Mouse (Mus musculus) embryo, embryonic 10 days (tissue): ENCODE measurements around the gene Ajm1.

Source experiments
- DNase-seq: peaks from one replicate; pipeline ENCODE4 v3.0.0-alpha.2; 2015; ENCODE audit warnings: low spot score

Ajm1 gene

DNA sequence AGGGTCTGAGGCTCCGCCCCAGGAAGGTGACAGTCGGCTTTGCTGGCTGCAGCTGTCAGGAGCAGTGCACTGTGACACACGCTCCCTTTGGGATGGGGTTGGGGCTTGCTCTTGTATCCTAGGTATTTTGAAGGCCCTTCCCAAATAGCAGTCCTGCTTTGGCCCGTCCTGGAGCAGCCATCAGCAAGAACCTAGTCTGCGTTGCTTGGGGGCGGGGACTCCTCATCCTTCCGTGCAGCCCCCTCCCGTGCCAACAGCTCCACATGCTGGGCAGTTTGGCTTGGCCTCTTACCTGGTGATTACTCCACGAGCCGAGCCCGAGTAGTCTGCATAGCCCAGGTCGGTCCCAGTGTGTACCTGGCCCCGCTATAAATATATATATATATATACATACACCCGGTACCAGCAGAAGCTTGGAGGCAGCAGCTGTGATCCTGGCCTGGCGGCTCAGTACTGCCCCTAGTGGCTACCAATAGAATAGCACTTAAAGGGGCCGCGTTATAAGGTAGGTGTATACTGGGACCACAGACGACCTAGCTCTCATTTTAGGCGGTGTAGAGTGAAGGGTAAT, at the start of gene Ajm1:
Gene Ajm1, minus strand, starts transcription at position 464 of the 571 bp plus-strand sequence.
- peak; percentile 80 for DNase-seq

DNA sequence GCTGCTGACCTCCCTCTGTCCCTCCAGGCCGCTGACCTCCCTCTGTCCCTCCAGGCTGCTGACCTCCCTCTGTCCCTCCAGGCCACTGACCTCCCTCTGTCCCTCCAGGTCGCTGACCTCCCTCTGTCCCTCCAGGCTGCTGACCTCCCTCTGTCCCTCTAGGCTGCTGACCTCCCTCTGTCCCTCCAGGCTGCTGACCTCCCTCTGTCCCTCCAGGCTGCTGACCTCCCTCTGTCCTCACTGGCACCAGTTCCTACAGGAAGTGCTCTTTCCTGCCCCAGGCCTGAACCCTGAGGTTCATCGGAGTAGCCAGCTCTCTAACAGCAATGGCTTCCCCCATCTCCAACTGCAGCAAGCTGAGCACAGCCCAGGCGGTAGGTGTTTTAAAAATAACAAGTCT, 47.2 kb upstream of the Ajm1 start:
- peak; percentile 47 for DNase-seq

DNA sequence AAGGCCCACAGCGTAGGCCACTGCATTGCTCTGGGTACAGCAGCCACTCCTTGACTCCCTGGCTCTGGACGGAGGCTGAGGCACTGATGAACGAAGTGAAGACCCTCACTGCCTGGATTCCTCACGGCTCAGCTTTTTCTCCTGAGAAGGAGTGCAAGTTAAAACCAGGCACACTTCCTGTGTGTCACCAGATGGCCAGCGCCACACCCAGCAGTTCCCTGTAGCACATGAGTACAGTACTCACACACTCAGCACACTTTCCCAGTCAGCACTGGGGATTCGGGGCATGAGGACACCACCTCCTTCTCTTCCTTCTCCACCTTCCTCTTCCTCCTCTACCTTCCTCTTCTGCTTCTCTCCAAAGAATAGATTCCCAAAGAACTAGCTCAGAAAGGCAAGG, 46.3 kb upstream of the Ajm1 start, which contains the start of gene Fcna:
Gene Fcna, minus strand, starts transcription at position 220 of the 400 bp plus-strand sequence.
- DNase-seq, result no peak

DNA sequence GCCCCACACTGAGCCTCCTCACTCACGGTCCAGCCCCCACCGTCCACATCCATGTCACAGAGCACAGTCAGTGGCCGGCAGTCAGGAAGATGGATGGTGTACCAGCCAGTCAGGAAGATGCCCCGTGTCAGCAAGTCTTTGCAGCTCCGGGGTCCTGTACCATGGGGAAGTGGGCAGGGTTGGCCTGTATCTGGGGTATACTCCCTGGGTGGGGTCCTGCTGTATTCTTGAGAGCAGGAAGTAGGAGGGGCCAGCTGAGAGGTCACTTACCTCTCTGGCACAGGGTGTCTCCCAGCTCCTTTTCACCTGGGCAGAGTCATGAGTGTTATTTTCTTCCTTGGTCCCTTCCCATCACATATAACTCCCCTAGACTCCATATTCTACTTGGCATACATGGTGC, 44.4 kb upstream of the Ajm1 start:
- DNase-seq, result no peak

DNA sequence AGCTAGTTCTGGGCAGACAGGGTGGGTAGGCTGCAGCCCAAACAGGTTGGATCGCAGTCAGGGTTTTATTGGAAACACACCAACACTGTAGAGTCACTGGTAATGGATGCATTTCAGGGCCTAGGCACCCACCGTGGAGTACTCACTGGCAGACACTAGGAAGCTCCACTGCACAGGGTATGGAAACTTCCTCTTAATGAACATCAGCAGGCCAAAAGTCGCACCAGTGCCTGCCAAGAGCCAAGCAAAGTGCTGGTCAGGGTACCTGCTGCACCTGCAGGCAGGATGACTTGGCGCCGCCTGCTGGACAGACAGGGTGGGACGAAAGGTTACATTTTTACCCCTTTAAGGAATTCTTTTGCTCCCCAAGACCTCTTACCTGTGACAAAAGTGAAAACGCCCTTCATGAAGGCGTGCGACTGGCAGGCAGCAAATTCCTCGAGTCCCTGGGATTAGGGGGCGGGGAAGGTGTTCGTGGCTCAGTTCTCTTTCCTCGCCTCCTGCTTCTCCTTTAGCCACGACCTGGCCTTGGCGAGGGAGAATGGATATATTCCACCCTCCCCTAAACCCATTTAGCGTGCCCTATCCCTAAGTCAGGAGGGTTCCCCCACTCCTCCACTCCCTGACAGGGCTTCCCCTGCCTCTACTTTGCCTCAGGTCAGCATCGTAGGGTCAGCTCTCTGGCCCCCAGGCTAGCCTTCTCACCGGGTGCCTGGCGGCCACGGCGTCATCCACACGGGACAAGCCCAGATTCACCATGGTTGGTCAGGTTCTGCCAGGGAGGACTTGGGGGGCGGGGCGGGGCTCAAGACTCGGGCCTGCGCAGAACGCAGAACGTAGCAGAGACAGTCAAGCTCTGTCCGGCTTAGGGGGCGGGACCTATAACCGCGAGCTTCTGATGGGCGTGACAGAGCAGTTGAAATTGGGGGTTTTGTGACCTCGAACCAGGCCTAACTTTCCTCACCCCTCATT, 40.0 kb upstream of the Ajm1 start, which contains the start of gene Tmem141:
Gene Tmem141, minus strand, starts transcription at position 777 of the 972 bp plus-strand sequence.
- peak; percentile 88 for DNase-seq

DNA sequence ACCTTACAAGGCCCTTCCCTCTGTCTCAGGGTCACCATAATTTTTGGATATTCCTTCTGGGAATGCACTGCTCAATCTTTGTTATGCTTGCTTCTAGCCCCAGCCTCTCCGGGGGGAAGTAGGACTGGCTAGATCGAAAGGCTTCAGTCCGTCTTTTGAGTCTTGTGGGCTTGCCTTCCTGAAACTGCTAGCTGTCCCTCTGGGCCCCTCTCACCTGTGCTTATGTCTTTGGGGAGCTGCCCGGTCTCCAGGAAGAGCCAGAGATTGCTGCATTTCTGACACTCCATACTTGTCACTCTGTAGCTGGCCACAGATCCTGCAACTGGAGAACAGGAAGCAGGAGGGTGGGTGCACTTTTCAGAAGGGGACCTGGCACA, 39.3 kb upstream of the Ajm1 start:
- DNase-seq, result no peak

DNA sequence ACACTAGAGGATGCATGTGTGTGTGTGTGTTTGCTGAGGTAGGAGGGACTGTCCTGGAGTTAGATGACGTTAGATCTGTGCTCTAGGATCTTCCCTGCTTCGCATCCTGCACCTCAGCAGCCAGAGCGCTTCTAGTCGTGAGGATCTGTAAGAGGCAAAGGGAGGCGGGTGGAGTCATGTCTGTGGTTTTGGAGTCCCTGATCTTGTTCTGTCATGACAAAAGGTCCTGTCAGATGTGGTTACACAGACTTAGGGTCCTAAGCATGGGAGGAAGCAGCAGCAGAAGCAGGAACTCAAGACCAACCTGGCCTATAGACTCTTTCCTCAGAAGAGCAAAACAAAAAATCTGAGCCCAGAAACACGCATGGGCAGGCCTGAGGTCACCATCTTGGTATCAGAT, 38.8 kb upstream of the Ajm1 start:
- no peak for DNase-seq

DNA sequence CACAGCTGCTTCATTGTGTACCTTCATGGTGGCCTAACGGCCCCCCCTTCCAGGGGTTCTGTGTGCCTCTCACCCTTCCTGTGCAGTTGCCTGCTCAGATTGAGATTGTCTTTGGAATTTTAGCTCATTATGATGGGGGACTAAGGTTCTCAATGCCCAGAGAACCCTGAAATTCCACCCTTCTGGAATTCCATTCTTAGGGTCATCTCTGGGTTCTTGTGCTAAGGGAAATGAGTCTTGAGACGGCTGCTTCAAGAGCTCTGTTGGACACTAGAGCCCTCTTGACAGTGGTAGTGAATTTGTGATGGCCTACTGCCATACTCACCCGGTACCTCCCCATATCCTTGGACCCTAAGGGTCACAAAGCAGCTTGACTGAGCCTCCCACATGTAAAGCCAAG, 36.0 kb upstream of the Ajm1 start, which contains the start of gene Ccdc183:
Gene Ccdc183, minus strand, starts transcription at position 101 of the 400 bp plus-strand sequence.
- no peak for DNase-seq

DNA sequence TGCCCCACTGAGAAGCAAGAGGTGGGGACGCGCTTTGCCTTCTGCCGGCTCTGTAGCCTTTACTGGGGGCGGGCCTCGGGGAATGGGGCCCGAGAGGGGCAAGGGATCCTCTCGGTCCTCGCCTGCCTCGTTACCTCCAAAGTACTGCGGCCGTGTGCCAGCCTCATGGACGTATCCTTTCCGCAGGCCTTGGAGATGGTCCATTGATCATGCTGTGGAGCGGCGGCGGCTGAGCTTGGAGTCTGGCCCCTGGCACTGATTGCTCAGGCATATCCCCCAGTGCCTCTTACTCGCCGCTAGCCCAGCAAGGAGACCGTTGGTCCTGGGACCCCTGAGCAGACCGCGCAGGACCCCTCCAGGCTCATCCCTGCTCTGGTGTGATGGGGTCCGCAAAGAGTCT, 34.8 kb upstream of the Ajm1 start:
- no peak for DNase-seq

DNA sequence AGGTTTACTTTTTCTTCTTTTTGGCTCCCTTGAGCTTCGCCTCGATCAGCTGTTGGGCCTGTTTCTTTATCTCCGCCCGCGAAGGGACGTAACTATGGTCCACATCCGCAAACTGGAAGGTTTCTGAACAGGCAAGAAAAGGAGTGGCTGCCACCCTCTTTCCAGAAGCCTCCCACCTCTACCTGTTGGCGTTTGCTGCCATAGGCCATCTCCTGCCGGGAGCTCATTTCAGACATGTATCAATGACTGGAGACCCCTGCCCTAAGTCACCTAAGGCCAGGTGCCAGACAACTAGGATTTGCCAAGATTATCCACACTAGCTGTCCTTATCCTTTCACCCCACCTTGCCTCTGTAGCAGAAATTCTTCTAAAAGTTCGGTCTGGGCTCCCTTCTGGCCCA, 27.1 kb upstream of the Ajm1 start:
- DNase-seq, result no peak

DNA sequence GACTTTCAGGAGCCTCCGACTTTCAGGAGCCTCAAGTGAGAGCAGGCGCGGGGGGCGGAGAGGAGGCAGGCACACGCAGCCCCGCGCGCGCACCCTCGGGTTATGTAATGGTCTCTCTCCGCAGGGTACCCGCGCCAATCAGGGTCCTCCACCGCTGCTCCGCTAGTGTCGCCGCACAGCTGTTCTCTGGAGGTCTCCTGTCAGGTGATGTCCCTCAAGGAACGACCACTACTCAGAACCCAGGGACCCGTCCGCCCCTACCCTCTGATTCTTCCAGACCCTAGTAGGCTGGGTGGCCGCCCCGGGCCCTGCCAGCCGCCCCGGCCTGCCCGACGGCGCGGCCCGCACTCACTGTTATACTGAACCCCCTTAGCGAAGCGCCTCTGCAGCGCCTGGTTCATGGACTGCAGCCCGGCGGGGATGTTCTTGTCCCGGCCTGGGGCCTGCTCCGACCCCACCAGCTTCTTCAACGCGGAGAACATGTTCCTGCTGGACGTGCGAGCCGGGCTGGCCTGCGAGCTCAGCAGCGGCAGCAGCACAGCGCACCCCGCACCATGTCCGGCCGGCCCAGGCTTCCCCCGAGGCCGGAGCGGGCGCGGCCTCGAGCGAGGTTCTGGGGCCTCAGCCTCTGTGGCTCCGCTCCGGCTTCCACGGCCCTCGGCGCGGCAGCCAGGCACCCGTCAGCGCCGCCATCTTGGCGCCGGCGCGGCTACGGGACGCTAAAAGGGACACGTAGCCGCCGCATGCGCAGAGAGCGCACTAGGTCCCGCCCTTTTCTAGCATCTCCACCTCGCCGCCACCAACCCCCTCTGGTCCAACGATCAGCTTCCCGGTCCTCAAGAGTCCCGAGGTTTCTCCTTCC, 26.4 kb upstream of the Ajm1 start, which contains the start of gene Rabl6:
Gene Rabl6, minus strand, starts transcription at position 761 of the 862 bp plus-strand sequence.
- peak; percentile 96 for DNase-seq

DNA sequence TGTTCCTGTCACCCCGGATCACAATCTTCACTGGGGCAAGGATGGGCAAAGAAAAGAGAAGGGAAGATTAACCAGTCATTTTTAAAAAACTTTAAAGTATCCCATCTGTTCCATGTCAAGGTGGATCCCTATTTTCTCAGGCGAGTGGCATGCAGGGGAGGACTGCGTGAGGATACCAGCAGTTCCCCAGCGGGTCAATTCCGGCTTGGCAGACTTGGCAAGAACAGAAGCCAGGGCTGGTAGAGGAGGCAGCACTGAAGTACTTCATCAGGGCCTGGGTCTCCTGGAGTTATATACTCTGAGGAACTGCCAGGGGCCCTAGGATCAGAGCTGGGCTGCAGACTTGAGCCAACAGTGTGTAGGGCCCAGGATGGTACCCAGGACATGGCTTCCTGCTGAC, 21.0 kb upstream of the Ajm1 start:
- no peak for DNase-seq

DNA sequence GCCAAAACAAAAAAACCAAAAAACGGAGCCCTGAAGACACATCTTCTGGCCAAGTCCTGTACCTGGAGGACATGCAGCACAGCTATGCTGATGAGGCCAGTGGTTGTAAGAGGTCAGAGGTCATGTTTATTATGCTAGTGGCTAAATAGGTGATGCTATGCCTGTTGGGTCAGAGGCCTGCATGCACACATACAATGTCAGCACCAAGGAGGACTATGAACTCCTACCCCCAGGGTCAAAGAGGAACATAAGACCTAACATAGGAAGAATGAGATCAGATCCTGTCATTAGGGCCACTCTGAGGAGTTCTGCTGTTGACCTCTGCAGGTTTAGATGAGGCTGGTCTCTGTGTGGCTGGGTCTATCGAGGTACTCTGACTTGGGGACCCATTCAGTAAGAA, 18.5 kb upstream of the Ajm1 start:
- no peak for DNase-seq

DNA sequence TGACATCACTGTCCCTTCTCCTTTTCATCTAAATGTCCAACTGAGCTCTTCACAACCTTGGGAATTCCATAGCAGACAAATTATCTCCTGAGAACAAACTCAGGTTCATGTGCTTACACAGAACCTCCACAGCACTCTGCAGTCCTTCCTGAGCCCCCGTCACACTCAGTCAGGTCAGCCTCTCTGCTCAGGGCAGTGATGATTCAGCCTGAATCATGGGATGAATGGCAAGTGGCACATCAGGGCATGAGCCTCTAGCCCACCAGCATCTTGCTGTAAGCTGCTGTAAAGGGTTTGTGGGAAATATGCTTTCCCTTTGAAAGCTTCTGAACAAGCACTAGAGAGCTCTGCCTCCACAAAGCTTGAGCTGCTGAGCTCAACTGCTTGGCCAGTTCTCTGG, 17.2 kb upstream of the Ajm1 start:
- no peak for DNase-seq

DNA sequence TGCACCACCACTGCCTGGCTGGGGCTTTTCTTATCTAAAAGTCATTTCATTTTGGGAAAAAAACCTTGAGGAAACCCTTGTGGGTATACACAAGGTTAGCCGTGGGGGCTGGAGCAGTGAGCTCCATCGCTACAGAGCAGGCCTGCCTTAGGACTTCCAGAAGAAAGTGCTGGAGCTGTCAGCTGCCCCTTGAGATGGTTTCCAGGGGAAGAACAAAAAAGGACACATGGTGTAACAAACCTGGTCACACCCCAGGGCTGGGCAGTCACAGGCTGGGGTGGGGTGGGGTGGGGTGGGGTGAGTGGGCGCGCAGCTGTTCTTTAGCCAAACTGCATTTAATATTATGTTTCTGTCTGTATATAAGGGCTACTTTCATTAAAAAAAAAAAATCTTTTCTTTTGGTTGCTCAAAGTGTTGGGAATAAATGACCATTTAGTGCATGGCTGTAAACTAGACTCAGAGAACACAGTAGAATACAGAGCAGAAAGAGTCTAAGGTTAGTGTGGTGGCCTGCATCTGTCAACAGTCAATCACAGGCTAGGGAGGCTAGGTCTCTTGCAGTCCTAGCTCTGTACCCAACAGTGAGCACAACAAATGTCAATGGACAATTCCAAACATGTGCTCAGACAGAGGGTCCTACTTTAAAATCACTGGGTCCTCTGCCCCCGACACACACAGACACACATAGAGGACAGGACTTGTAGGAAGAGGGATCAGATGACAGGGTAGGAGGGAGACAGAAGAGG, 15.4 kb upstream of the Ajm1 start:
- DNase-seq, result no peak

DNA sequence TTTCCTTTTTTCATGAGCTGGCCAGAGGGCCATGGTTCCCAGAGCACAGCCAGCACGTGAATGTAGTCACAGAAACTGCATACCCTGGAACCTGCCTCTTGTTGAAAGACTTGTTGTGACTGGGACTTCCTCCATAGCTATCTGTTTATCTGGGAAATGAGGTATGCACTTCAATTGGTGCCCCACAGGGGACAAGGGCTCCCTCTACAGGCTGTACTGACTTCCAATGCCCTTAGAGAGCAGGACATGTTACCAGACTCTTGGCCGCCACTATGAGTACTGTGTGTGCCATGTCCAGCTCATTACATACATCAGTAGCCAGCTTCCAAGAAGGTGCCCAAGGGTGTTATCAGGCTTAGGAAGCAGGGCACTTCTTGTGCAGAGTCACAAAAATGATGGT, 10.3 kb upstream of the Ajm1 start:
- DNase-seq, result peak; percentile 22

DNA sequence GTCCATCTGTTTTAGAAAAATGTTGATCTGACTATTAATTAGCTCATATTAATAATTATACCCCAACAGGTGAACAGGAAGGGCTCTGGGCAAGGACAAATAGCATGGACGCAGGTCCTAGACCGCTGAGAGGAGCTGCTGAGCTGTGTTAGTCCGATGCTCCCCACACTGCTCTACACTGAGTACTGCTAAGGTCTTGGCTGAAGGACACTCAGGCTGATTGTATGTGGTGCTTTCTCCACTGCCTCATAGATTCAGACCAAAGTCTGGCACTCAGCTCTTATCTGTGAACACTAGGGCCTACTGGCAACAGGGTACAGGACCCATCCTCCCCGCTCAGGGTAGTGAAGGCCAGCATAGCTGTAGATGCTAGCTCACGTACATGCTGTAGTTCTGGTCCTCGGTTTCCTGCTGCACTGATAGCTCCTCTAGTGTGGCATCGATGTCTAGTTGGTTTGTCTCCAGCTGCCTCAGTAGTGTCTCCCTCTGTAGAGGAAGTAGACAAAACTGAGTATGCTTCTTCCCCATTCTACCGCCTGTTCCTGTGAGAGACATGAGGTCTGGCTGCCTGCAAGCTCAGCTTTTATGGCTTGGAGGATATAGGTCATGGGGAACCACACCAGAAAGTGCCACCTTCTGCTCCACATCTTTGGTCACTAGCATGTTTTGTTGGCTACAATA, 6.8 kb upstream of the Ajm1 start:
- no peak for DNase-seq

DNA sequence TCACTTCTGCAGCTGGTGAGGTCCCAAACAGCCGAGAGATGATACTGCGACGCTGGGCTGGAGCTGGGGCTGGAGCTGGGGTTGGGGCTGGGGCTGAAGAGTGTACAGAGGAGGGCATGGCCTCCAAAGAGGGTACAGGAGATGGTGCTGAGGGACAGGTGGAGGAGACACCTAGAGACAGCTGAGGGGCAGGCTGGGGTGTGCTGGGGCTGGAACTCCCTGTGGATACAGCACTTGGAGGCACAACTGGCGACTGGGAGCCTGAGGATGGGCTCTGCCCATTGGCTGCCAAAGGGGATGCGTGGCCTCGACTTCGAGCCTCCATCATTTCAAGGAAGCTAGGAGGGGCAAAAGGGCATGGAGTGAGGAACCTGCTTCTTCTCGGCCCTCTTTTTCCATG, 5.7 kb upstream of the Ajm1 start:
- no peak for DNase-seq

DNA sequence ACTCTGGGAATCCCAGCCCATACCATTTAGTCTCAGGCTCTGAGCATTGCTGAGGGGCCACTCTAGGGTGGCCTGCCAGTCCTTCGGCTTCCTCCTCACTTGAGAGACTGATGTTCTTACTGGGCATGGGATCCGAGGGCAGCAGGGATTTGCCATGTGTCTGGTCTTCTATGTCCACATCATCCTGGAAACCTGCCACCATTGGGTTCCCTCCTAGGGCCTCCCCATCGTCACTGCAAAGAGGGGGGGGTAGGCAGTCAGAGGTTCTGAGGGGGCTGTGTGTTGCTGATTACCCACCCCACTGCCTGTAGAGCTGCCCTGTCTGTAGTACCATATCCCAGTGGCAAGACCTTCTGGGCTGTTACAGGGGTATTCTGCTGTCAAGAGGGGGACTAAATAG, 4.0 kb upstream of the Ajm1 start:
- DNase-seq, result no peak

DNA sequence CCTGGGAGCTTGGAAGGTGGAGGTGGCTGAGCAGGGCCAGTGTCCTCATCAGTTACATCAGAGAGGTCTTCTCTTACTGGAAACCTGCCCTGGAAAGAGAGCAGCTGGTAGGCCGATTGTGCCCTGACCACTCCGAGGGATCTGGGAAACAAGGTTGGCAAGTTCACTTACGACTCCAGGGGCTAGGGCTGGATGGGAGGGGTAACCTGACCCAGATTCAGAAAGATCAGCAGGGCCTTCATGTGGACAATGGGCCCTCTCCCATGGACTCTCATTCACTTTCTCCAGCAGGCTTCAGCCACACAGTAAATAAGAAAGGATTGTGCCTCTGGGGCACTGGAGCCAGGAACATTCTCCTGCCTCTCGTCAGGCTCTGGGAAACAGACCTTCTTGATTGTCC, 3.3 kb upstream of the Ajm1 start:
- DNase-seq, result no peak

DNA sequence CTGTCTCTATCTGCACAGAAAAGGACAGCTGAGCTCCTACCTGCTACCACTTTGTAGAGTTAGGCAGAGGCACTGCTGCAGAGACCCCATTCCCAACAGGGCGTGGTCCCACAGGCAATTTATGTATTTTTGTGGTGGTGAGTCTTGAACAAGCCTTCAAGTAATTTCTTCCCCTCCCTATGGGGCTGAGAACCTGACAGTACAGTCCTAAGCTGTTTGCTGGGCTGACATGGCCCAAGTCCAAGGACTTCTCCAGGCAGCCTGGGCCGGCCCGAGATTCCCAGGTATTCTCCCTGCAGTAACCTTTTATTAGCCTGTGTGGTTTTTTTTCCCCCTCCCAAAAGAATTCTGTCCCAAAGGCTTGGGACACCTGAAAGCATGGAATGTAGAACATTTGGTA, 2.6 kb upstream of the Ajm1 start:
- no peak for DNase-seq
